Mouse (Mus musculus): ENCODE results near the gene Gcnt7. TPM values are rescaled to one million over a fixed set of nuclear protein-coding genes. Genes with fewer than 3 reads are reported as not detected.

Gcnt7 gene
- polyA plus RNA-seq, 2 experiments = 0.03 to 0.66 TPM

GRCm38 (mm10) chr2:172413894-172414293 lies 44.5 kb downstream of the Gcnt7 start:
- Histone ChIP-seq H3K4me1 (ENCODE audit: control insufficient read depth, insufficient read depth, low read length) (no peaks in the 10 kb centered on the region), H3K9me3 (ENCODE audit: control insufficient read depth, low read length) (no peaks in the 10 kb centered on the region), H3K27me3 (ENCODE audit: control insufficient read depth, insufficient read depth, low read length) (no peaks in the 10 kb centered on the region), H3K27ac (replicated peaks; ENCODE audit: low read depth, low read length) (no peak overlapping the region), H3K4me3 (replicated peaks; ENCODE audit: low read length) (no peak overlapping the region), H3K9ac (ENCODE audit: low read depth, low read length, severe bottlenecking) (no peak overlapping the region), H3K4me2 (replicated peaks; ENCODE audit: low read depth, low read length, severe bottlenecking) (no peak overlapping the region), H3K36me3 (ENCODE audit: control insufficient read depth, insufficient read depth, low read length) (no peaks in the 10 kb centered on the region)
- DNase-seq (ENCODE audit: low spot score) (no peak), ATAC-seq (ENCODE audit: low FRiP score, low read depth) (no peak)
- WGBS = 56% methylated on average over 5 of the region's 5 CpGs
- no peak for TF ChIP-seq POLR2A (IDR thresholded peaks at IDR 0.05; ENCODE audit: borderline replicate concordance, extremely low read depth, insufficient read depth, insufficient read length)

GRCm38 (mm10) chr2:172413273-172413672 lies 45.1 kb downstream of the Gcnt7 start:
- DNase-seq (ENCODE audit: low spot score) = no peak
- Histone ChIP-seq H3K27me3 (ENCODE audit: control insufficient read depth, insufficient read depth, low read length) (no peaks in the 10 kb centered on the region), H3K36me3 (ENCODE audit: control insufficient read depth, insufficient read depth, low read length) (no peaks in the 10 kb centered on the region), H3K9ac (ENCODE audit: low read depth, low read length, severe bottlenecking) (no peak overlapping the region), H3K4me1 (ENCODE audit: control insufficient read depth, insufficient read depth, low read length) (no peaks in the 10 kb centered on the region), H3K4me2 (replicated peaks; ENCODE audit: low read depth, low read length, severe bottlenecking) (no peak overlapping the region), H3K4me3 (replicated peaks; ENCODE audit: low read length) (no peak overlapping the region), H3K9me3 (ENCODE audit: control insufficient read depth, low read length) (no peaks in the 10 kb centered on the region), H3K27ac (replicated peaks; ENCODE audit: low read depth, low read length) (no peak overlapping the region; the same call in 1 of the 2 replicates)
- TF ChIP-seq POLR2A (IDR thresholded peaks at IDR 0.05; ENCODE audit: borderline replicate concordance, extremely low read depth, insufficient read depth, insufficient read length) = no peak
- 43% methylated on average over 4 of the region's 4 CpGs for WGBS
- peak; percentile 66; the same call in 1 of the 2 replicates for ATAC-seq (ENCODE audit: low FRiP score, low read depth)

GRCm38 (mm10) chr2:172412454-172412853 lies 45.9 kb downstream of the Gcnt7 start:
- Histone ChIP-seq H3K4me3 (replicated peaks; ENCODE audit: low read length) (no peak overlapping the region), H3K9ac (ENCODE audit: low read depth, low read length, severe bottlenecking) (no peak overlapping the region), H3K27ac (replicated peaks; ENCODE audit: low read depth, low read length) (no peak overlapping the region), H3K4me2 (replicated peaks; ENCODE audit: low read depth, low read length, severe bottlenecking) (no peak overlapping the region), H3K36me3 (ENCODE audit: control insufficient read depth, insufficient read depth, low read length) (no peaks in the 10 kb centered on the region), H3K27me3 (ENCODE audit: control insufficient read depth, insufficient read depth, low read length) (no peaks in the 10 kb centered on the region), H3K4me1 (ENCODE audit: control insufficient read depth, insufficient read depth, low read length) (no peaks in the 10 kb centered on the region), H3K9me3 (ENCODE audit: control insufficient read depth, low read length) (no peaks in the 10 kb centered on the region)
- ATAC-seq (ENCODE audit: low FRiP score, low read depth) (peak; percentile 76), DNase-seq (ENCODE audit: low spot score) (peak; percentile 76)
- 10% methylated on average over 9 of the region's 9 CpGs for WGBS
- TF ChIP-seq POLR2A (IDR thresholded peaks at IDR 0.05; ENCODE audit: borderline replicate concordance, extremely low read depth, insufficient read depth, insufficient read length) = no peak

GRCm38 (mm10) chr2:172411091-172411490 lies 47.3 kb downstream of the Gcnt7 start:
- Histone ChIP-seq H3K4me1 (ENCODE audit: control insufficient read depth, insufficient read depth, low read length) (no peaks in the 10 kb centered on the region), H3K27ac (replicated peaks; ENCODE audit: low read depth, low read length) (no peak overlapping the region), H3K9ac (ENCODE audit: low read depth, low read length, severe bottlenecking) (no peak overlapping the region), H3K27me3 (ENCODE audit: control insufficient read depth, insufficient read depth, low read length) (no peaks in the 10 kb centered on the region), H3K36me3 (ENCODE audit: control insufficient read depth, insufficient read depth, low read length) (no peaks in the 10 kb centered on the region), H3K9me3 (ENCODE audit: control insufficient read depth, low read length) (no peaks in the 10 kb centered on the region), H3K4me2 (replicated peaks; ENCODE audit: low read depth, low read length, severe bottlenecking) (no peak overlapping the region), H3K4me3 (replicated peaks; ENCODE audit: low read length) (no peak overlapping the region)
- ATAC-seq (ENCODE audit: low FRiP score, low read depth) (peak; percentile 50; the same call in 1 of the 2 replicates), DNase-seq (ENCODE audit: low spot score) (no peak)
- 55% methylated on average over 11 of the region's 11 CpGs for WGBS
- TF ChIP-seq POLR2A (IDR thresholded peaks at IDR 0.05; ENCODE audit: borderline replicate concordance, extremely low read depth, insufficient read depth, insufficient read length) = no peak

- Histone ChIP-seq H3K27ac (replicated peaks; ENCODE audit: low read depth, low read length) (no peak overlapping the region), H3K27me3 (ENCODE audit: control insufficient read depth, insufficient read depth, low read length) (no peaks in the 10 kb centered on the region), H3K36me3 (ENCODE audit: control insufficient read depth, insufficient read depth, low read length) (no peaks in the 10 kb centered on the region), H3K4me1 (ENCODE audit: control insufficient read depth, insufficient read depth, low read length) (no peaks in the 10 kb centered on the region), H3K4me3 (replicated peaks; ENCODE audit: low read length) (no peak overlapping the region), H3K9me3 (ENCODE audit: control insufficient read depth, low read length) (no peaks in the 10 kb centered on the region), H3K9ac (ENCODE audit: low read depth, low read length, severe bottlenecking) (no peak overlapping the region), H3K4me2 (replicated peaks; ENCODE audit: low read depth, low read length, severe bottlenecking) (no peak overlapping the region)
- ATAC-seq (ENCODE audit: low FRiP score, low read depth) (no peak), DNase-seq (ENCODE audit: low spot score) (no peak)
- whole genome bisulfite sequencing = 63% methylated on average over 2 of the region's 2 CpGs
- TF ChIP-seq POLR2A (IDR thresholded peaks at IDR 0.05; ENCODE audit: borderline replicate concordance, extremely low read depth, insufficient read depth, insufficient read length) = no peak
Measured at GRCm38 (mm10) chr2:172410686-172411085, 47.7 kb downstream of the Gcnt7 start.

- Histone ChIP-seq H3K4me2 (replicated peaks; ENCODE audit: low read depth, low read length, severe bottlenecking) (no peak overlapping the region), H3K9me3 (ENCODE audit: control insufficient read depth, low read length) (no peaks in the 10 kb centered on the region), H3K4me3 (replicated peaks; ENCODE audit: low read length) (no peak overlapping the region), H3K9ac (ENCODE audit: low read depth, low read length, severe bottlenecking) (no peak overlapping the region), H3K27ac (replicated peaks; ENCODE audit: low read depth, low read length) (no peak overlapping the region), H3K27me3 (ENCODE audit: control insufficient read depth, insufficient read depth, low read length) (no peaks in the 10 kb centered on the region), H3K4me1 (ENCODE audit: control insufficient read depth, insufficient read depth, low read length) (no peaks in the 10 kb centered on the region), H3K36me3 (ENCODE audit: control insufficient read depth, insufficient read depth, low read length) (no peaks in the 10 kb centered on the region)
- TF ChIP-seq POLR2A (IDR thresholded peaks at IDR 0.05; ENCODE audit: borderline replicate concordance, extremely low read depth, insufficient read depth, insufficient read length) = no peak
- ATAC-seq (ENCODE audit: low FRiP score, low read depth) (no peak), DNase-seq (ENCODE audit: low spot score) (no peak)
- 62% methylated on average over 2 of the region's 2 CpGs for WGBS
Measured at GRCm38 (mm10) chr2:172407499-172407898, 50.9 kb downstream of the Gcnt7 start.

Measured in limb, embryonic 14.5 days (tissue).